Mouse (Mus musculus) ES-Bruce4 (cell line): ENCODE measurements at regions not wholly inside any gene's neighbourhood (a gene's known extent, or its start where the extent isn't known, plus 50 kb on each side); places are given as distances from the start of the nearest gene placed in this dataset.

Source experiments
- H3K27ac ChIP-seq: 2 replicates; pipeline ENCODE4 v1.5.1; 2012; ENCODE audit warnings: low read length, inconsistent platforms; ENCODE audit not compliant: insufficient read depth
- H3K27me3 ChIP-seq: 2 replicates; pipeline ENCODE4 v1.6.1; 2012; ENCODE audit warnings: mild to moderate bottlenecking, low read length, inconsistent platforms; ENCODE audit not compliant: control insufficient read depth, poor library complexity, insufficient read depth, severe bottlenecking
- H3K36me3 ChIP-seq: 2 replicates; pipeline ENCODE4 v1.6.1; 2012; ENCODE audit warnings: inconsistent platforms, mild to moderate bottlenecking, low read length, moderate library complexity; ENCODE audit not compliant: control insufficient read depth, poor library complexity, insufficient read depth, severe bottlenecking
- H3K4me1 ChIP-seq: one replicate; pipeline ENCODE4 v1.8.1; 2011; ENCODE audit warnings: low read length; ENCODE audit not compliant: control insufficient read depth, insufficient read depth
- H3K4me3 ChIP-seq: 2 replicates; pipeline ENCODE4 v1.5.1; 2011; ENCODE audit warnings: low read depth, mild to moderate bottlenecking, low read length
- H3K9ac ChIP-seq: 2 replicates; pipeline ENCODE4 v1.6.1; 2012; ENCODE audit warnings: low read depth, mild to moderate bottlenecking, inconsistent platforms; ENCODE audit not compliant: poor library complexity, severe bottlenecking
- H3K9me3 ChIP-seq: replicated peaks from 2 replicates; pipeline ENCODE4 v1.6.1; 2012; ENCODE audit warnings: mild to moderate bottlenecking, low read length, inconsistent platforms; ENCODE audit not compliant: control insufficient read depth, poor library complexity, insufficient read depth, severe bottlenecking
- CTCF ChIP-seq: IDR thresholded peaks from one replicate; pipeline ENCODE4 v1.8.1; 2011; ENCODE audit warnings: low read depth, low read length
- EP300 ChIP-seq: IDR thresholded peaks from 2 replicates; pipeline ENCODE4 v1.6.1; 2011; ENCODE audit warnings: low read depth, low read length; ENCODE audit not compliant: insufficient read depth
- POLR2A ChIP-seq: IDR thresholded peaks from one replicate; pipeline ENCODE4 v1.8.1; 2011; ENCODE audit warnings: low read length; ENCODE audit not compliant: insufficient read depth

DNA sequence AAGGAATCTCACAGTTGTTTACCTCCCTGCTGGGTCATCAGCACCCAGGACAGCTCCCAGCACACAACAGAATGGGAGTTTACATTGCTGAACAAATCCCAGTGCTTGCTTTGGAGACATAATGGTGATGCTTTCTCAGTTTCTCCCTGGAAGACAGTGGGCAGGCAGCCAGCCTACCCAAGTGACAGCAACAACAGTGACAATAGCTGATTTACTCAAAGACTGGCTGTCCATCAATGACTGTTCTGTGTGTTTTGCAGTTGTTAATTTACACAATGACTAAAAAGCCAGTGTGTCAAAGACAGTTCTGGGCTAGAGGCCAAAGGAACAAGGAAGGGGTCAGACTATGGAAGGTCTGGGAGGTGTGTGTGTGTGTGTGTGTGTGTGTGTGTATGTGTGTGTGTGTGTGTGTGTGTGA, 762.2 kb downstream of the Utrn start:
- no peak overlapping the region for H3K9ac ChIP-seq
- H3K36me3 ChIP-seq: no peaks in the 10 kb centered on the region
- H3K27ac ChIP-seq: no peak overlapping the region
- H3K9me3 ChIP-seq: no peaks in the 10 kb centered on the region
- H3K4me3 ChIP-seq: no peak overlapping the region
- no peaks in the 10 kb centered on the region for H3K4me1 ChIP-seq
- no peaks in the 10 kb centered on the region for H3K27me3 ChIP-seq
- no peak for TF ChIP-seq POLR2A
- no peak for TF ChIP-seq CTCF
- TF ChIP-seq EP300: no peak

DNA sequence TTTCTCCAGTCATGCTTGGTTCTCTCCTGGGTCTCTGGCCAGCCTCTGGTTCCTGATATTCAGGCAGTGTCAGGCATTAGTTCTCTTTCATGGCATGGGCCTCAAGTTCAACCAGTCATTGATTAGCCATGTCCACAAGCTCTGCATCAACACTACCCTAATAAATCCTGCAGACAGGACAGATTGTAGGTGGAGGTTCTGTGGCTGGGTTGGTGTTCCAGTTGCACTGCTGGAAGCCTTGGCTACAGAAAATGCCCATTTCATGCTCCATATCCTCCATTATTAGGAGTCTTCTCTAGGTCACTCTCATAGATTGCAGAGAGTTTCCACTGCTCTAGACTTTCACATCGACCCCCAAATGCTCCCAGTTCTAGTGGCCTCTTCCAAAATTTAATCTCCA, 757.4 kb downstream of the Utrn start:
- no peak overlapping the region for H3K9ac ChIP-seq
- TF ChIP-seq POLR2A (no peak), CTCF (no peak)
- no peaks in the 10 kb centered on the region for H3K36me3 ChIP-seq
- H3K4me3 ChIP-seq: no peak overlapping the region
- no peak overlapping the region for H3K27ac ChIP-seq
- no peaks in the 10 kb centered on the region for H3K4me1 ChIP-seq
- no peaks in the 10 kb centered on the region for H3K27me3 ChIP-seq
- H3K9me3 ChIP-seq: no peaks in the 10 kb centered on the region

DNA sequence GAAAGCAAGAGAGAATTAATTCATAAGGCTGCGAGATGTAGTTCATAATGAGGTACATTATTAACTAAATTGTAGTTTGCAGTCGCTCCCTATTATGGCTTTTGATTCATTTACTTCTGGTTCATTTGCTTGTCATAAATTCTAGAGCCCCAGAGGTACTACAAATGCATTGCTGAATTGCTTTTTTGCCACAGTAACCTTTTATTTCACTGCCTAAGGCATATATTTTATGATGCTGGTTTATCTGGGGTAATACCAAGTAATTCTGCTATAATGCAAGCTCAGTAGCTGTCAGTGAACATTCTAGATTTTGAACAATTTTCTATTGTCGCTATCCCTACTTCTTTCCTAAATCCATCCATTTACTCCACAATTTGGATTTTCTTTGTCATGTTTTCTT, 753.4 kb downstream of the Utrn start:
- TF ChIP-seq POLR2A: no peak
- TF ChIP-seq CTCF: no peak
- no peak for TF ChIP-seq EP300
- no peak overlapping the region for H3K4me3 ChIP-seq
- no peak overlapping the region for H3K27ac ChIP-seq
- H3K4me1 ChIP-seq: no peaks in the 10 kb centered on the region
- no peaks in the 10 kb centered on the region for H3K9me3 ChIP-seq
- H3K27me3 ChIP-seq: no peaks in the 10 kb centered on the region
- H3K36me3 ChIP-seq: no peaks in the 10 kb centered on the region
- no peak overlapping the region for H3K9ac ChIP-seq

DNA sequence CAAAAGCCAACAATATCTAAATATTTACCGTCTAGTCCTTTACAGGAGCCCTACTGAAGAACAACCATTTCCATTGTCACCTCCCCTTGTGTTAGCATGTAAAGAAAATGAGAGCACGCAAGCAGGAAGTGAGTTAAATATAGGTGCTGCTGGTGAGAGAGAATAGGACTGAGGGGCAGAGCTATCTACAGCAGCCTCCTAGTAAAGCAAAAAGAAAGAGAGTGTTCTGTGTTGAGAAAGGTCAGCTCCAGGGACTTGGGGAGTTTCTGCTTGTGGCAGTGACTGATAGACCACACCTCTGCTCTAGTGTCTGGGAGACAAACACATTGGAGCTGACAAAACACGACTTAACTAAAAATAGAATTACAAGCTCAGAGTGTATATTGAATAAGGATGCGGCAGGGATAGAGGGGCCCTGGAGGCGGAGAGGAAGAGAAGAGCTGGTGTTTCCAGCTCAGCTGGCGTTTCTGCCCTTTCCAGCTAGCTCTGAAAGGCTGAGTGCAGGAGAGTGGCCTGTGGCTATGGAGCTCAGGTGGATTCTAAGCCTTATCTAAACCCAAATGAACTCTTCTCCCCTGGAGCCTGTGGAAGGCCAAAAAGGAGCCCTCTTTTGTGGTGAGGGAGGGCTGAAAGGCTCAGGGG, 752.4 kb downstream of the Utrn start:
- no peak for TF ChIP-seq POLR2A
- TF ChIP-seq CTCF: no peak
- TF ChIP-seq EP300: no peak
- Histone ChIP-seq H3K4me3 (no peak overlapping the region), H3K9me3 (no peaks in the 10 kb centered on the region), H3K27ac (no peak overlapping the region), H3K4me1 (no peaks in the 10 kb centered on the region), H3K36me3 (no peaks in the 10 kb centered on the region), H3K9ac (no peak overlapping the region), H3K27me3 (no peaks in the 10 kb centered on the region)

DNA sequence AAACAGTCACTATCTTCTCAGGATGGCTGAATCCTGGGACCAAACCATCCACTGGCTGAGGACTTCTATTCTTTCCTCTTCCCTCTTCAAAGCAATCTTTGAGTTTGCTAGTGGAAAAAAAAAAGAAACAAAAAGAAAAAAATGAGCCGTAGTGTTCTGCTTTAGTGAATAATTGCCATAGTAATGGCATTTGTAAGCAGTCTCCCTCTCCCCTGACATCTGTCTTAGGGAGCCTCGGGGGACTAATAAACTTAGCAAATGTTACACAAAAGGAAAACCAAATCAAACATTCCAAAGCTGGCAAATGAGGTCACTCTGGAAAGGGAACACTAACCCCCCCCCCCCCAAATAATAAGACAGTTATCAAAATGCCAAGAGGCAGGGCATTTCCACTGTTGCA, 744.9 kb downstream of the Utrn start:
- Histone ChIP-seq H3K4me3 (no peak overlapping the region), H3K4me1 (no peaks in the 10 kb centered on the region)
- no peak for TF ChIP-seq CTCF
- no peak for TF ChIP-seq EP300
- TF ChIP-seq POLR2A: no peak

DNA sequence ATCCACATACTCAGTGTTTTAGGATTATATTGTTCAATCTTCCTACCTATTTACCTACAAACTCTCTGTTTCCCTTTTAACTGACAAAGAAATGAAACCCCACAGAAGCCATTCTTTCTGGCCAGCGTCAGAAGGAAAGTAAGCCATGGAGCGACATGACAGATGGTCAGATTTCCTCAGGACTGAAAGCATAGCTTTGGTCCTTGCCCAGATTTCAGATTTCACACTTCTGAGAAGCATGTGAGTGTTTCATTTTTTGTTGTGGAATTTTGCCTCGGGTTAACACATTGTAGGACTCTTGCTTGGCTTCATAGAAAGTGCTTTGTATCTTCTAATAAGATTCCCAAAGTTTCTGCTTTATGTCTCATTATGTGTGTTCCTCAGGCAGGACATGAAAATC, 739.7 kb downstream of the Utrn start:
- no peak overlapping the region for H3K9ac ChIP-seq
- no peaks in the 10 kb centered on the region for H3K36me3 ChIP-seq
- H3K4me3 ChIP-seq: no peak overlapping the region
- TF ChIP-seq POLR2A (no peak), CTCF (no peak), EP300 (no peak)
- no peaks in the 10 kb centered on the region for H3K4me1 ChIP-seq
- H3K9me3 ChIP-seq: no peaks in the 10 kb centered on the region
- no peak overlapping the region for H3K27ac ChIP-seq
- H3K27me3 ChIP-seq: no peaks in the 10 kb centered on the region

More for the DNA sequence above, 744.9 kb downstream of the Utrn start:
- Histone ChIP-seq H3K27ac (no peak overlapping the region), H3K9me3 (no peaks in the 10 kb centered on the region), H3K9ac (no peak overlapping the region), H3K27me3 (no peaks in the 10 kb centered on the region), H3K36me3 (no peaks in the 10 kb centered on the region)
